Mouse (Mus musculus) embryonic fibroblast, embryonic 13.5 days (primary cell): ENCODE data around the gene Cdca5. TPM values are rescaled to one million over a fixed set of nuclear protein-coding genes. Genes with fewer than 3 reads are reported as not detected.
A peak's percentile ranks its signal among the peaks of the same experiment; 100 is the strongest.

Source experiments
- H3K27ac ChIP-seq: 2 replicates; pipeline ENCODE4 v1.5.1; 2012; ENCODE audit warnings: low read length, control low read depth, inconsistent platforms; ENCODE audit not compliant: insufficient read depth
- H3K4me1 ChIP-seq: 2 replicates; pipeline ENCODE4 v1.6.1; 2011; ENCODE audit warnings: low read length; ENCODE audit not compliant: control insufficient read depth, insufficient read depth
- H3K4me3 ChIP-seq: 2 replicates; pipeline ENCODE4 v1.5.1; 2011; ENCODE audit warnings: mild to moderate bottlenecking, control low read depth, low read length; ENCODE audit not compliant: insufficient read depth
- CTCF ChIP-seq: IDR thresholded peaks from 2 replicates; pipeline ENCODE4 v1.5.1; 2011; ENCODE audit warnings: mild to moderate bottlenecking, control low read depth, low read length, moderate library complexity, borderline replicate concordance; ENCODE audit not compliant: insufficient read depth
- POLR2A ChIP-seq: IDR thresholded peaks from 2 replicates; pipeline ENCODE4 v1.6.1; 2011; ENCODE audit warnings: low read depth, mild to moderate bottlenecking, control low read depth, low read length, moderate library complexity
- polyA plus RNA-seq: library from polyadenylated mRNA; stranded (reverse); fragments of >200 nt; gene quantifications from 2 replicates; pipeline ENCODE4 v1.2.4, GENCODE M21; 2011; ENCODE audit warnings: low read depth; ENCODE audit not compliant: missing spikeins, insufficient read length

Gene Cdca5
- polyA plus RNA-seq, 1 experiment: 12.9 TPM

DNA sequence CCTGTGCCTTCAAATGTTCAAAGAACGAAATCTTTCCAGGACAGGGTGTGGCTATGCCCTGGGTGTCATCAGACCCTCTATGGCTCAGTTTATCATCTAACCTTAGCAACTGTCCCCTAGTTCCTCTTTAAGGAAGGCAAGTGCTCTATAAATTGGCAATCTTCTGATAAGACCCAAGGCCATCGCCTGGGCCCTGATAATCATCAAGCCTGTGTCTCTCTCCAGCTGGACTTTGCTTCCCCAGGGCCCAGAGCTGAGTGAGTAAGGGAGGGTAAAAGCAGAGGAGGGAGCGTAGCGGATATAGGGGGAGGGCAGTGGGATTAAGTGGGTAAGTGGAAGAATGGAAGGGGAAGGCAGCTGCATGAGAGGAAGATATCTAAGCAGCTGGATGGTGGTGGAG, 19.7 kb downstream of the Cdca5 start:
- H3K27ac ChIP-seq: no peak overlapping the region

DNA sequence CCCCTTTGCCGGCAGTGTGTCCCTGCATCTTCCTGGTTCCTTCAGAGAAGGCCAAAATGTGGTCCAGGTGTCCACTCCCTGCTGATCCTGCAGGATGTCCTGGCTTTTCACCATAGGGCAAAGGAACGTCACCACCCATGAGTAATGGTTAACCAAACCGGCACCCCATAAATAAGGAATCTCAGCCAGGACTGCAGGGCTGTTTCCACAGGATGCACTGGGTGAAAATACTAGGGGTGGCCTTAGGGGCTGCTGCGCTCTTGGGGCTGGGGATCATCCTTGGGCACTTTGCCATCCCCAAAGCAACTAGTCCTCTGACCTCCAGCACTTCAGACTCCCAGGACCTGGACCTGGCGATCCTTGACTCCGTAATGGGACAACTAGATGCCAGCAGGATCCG, 20.8 kb downstream of the Cdca5 start, which contains the start of gene Naaladl1:
Gene Naaladl1 (plus strand): TSS at position 197 of the 400 bp plus-strand sequence.
- no peak within 1 kb of the TSS for H3K27ac ChIP-seq
- H3K4me1 ChIP-seq: no peaks in the 10 kb centered on the region
- H3K4me3 ChIP-seq: no peak within 1 kb of the TSS
- TF ChIP-seq POLR2A (no peak), CTCF (no peak)

More for the DNA sequence above, 19.7 kb downstream of the Cdca5 start:
- TF ChIP-seq POLR2A: no peak
- TF ChIP-seq CTCF: no peak
- H3K4me1 ChIP-seq: no peaks in the 10 kb centered on the region
- H3K4me3 ChIP-seq: no peak overlapping the region

DNA sequence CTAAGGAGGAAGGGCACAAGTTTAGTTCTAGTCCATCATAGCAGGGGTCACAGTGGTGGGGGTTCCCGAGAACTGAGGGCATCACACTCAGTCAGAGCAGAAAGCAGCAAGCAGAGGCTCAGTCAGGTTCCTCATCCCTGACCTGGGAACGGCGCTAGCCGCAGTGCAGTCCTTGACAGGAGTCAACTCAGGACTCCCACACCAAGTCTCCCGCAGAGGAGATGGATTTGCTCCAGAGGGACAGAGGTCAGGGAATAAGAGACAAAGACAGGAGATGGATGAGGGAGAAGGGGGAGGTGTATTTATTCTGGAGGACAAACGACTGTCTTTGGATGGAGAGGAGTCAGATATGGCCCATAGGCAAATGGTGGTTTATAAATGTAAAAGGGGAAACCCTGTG, 28.3 kb downstream of the Cdca5 start:
- H3K27ac ChIP-seq: no peak overlapping the region
- H3K4me3 ChIP-seq: no peak overlapping the region
- no peaks in the 10 kb centered on the region for H3K4me1 ChIP-seq
- TF ChIP-seq CTCF (no peak), POLR2A (no peak)

DNA sequence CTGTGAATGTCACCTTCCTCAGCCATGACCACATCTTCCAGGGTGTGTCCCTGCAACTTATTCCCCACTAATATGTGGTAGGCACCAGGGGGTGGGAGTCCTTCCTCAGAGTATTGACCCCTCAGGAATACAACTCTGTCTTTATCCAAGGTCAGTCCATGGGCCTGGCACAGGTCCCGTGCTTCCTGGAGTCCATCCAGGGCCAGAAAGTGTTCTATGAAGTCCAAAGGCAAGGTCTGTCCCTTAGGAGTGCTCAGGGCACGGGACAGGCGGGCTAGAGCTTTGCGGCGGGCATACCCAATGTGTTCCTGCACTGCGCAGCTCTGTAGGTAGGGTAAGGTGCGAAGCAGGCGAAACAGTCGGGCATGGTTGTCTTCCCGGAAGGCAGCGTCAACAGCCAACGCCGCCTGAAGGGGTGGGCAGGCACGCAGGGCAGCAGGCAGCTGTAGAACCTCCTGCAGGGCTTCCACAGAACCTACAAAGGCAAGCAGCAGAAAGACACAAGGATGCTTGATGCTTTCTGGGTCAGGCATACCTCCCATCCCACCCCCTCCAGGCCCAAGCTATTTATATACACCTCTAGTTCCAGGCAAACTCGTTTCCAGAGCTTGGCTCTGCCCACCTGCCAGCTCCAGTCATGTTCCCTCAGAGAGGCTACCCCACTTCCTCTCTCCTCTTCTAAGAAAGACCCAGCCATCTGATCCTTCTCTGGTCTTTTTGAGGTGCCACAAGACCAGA, 31.5 kb downstream of the Cdca5 start:
- H3K4me3 ChIP-seq: peak overlapping the region; percentile 88
- H3K27ac ChIP-seq: no peak overlapping the region
- no peaks in the 10 kb centered on the region for H3K4me1 ChIP-seq
- TF ChIP-seq POLR2A: no peak
- TF ChIP-seq CTCF: no peak

DNA sequence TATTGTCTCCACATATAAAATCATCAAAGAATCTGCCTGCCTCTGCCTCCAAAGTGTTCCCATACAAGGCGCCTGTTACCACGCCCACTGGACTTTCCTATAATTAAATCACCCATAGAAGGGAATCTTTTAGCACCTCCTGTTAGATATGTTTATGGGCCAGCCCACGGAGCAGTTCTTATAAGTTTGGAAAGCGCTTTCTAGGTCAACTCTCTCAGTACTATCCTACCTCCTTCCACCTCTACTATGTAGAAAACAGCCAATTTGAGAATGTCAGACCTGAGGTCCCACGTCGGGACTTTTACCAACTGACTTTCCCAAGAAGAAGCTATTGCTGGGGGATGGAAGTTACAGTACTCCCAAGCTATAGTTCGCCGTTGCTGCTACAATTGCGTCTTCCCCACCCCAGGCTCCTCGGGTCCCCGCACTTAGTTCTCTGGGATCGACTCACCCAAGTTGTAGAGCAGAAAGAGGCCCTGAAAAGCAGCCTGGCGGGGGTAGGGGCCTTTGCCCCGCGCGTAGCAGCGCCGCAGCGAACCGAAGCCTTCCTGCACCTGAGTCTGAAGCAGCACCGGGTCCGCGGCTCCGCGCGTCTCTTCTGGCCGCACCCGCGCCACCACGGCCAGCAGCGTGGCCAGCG, 32.7 kb downstream of the Cdca5 start:
- H3K27ac ChIP-seq: peak overlapping the region; percentile 99
- TF ChIP-seq CTCF: no peak
- TF ChIP-seq POLR2A: no peak
- H3K4me3 ChIP-seq: peak overlapping the region; percentile 88
- H3K4me1 ChIP-seq: no peaks in the 10 kb centered on the region

DNA sequence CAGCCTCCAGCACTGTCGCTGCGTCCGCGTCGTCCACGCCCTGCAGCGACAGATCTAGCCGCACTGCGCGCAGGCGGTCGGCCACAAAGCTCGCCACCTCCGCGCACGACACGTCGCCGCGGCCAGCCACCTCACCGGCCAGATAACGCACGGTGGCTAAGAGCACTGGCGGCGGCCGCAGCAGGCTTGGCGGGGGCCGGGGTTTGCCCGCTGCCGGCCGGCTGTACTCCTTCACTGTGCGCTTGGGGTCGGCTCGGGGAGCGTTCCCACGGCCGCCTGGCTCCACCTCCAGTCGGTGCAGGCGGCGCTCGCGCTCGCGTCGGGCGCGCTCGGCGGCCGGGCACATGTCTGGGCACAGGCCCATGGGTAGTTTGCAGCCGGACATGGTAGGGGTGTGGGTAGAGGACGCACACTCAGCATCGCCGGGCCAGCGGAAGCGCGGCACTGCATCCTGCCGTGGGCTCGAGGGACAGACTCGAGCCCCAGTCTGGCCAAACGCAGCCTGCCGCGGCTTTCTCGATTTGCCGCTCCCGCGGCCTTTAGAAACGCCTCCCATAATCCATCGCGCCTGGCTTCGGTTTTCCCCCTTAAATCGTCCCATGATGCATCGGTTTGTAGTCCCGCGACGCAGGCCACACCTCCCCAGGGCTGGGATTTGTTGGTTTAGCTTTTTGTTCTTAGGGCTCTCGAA, 33.3 kb downstream of the Cdca5 start, which contains the start of gene Sac3d1:
Gene Sac3d1 (minus strand): TSS at position 665 of the 691 bp plus-strand sequence.
- peak; percentile 50 for TF ChIP-seq POLR2A
- TF ChIP-seq CTCF: no peak
- peak within 1 kb of the TSS; percentile 88 for H3K4me3 ChIP-seq

DNA sequence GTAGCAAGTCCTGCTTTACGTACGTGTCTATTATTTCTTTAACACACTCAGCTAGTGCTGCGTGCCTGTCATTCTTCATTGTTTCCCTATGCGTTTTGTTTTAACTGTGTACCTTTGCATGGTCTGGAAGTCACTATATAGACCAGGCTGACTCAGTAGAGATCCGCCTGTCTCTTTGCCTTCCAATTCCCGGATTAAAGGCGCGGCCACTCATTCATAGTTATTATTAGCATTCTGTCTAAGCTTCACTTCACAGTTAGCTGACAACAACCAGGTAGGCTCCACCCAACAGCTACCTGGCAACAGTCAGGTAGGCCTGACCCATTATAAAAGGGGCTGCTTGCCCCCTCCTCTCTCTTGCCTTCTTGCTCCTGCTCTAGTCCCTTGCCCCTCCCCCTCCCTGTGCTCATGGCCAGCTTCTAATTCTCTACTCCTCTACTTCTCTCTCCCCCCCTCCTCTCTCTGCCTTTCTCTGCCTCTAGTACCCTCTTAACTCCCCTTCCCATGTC, 33.9 kb downstream of the Cdca5 start:
- peak overlapping the region; percentile 99 for H3K27ac ChIP-seq
- H3K4me3 ChIP-seq: peak overlapping the region; percentile 51
- no peaks in the 10 kb centered on the region for H3K4me1 ChIP-seq
- TF ChIP-seq CTCF: no peak
- peak; percentile 62; the same call in 1 of the 2 replicates for TF ChIP-seq POLR2A

More for the DNA sequence above, 33.3 kb downstream of the Cdca5 start, which contains the start of gene Sac3d1:
- Histone ChIP-seq H3K27ac (peak within 1 kb of the TSS; percentile 99), H3K4me1 (no peaks in the 10 kb centered on the region)

DNA sequence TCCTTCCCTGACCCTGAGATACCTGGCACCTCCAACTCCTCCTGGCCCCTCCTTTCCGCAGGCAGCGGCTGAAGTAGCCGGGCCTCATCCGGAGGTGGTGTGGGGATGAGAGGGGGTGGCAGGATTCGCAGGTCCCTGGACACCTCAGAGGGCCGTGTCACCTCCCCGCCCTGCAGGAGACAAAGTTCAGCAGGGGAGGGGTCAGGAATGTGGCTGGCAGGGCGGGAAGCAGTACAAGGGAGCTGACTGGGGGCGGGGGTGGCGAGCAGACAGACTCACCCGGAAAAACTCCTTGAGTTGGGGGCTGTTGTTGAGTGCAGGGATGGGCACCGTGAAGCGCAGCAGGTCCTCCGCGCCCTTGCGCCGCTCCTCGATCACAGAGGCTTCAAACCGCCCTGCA, 37.0 kb downstream of the Cdca5 start:
- no peak for TF ChIP-seq CTCF
- TF ChIP-seq POLR2A: no peak
- no peaks in the 10 kb centered on the region for H3K4me1 ChIP-seq
- no peak overlapping the region for H3K27ac ChIP-seq
- H3K4me3 ChIP-seq: no peak overlapping the region

DNA sequence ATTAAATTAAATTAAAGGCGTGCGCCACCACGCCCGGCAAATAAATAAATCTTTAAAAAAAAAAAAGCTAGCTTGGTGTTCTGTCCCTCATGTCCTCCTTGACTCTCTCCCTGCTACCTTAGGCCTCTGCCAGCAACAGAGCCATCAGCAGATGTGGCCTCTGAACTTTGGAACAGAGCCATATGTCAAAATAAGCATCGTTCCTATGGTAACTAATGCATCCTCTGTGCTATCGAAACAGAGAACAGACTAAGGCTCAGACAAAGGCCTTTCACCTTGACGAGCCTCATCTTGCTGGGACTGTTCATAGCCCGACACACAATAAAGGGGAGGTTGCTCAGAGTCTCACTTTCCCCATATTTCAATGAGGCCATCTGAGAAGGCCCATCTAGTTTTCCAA, 38.5 kb downstream of the Cdca5 start:
- no peak overlapping the region for H3K27ac ChIP-seq

DNA sequence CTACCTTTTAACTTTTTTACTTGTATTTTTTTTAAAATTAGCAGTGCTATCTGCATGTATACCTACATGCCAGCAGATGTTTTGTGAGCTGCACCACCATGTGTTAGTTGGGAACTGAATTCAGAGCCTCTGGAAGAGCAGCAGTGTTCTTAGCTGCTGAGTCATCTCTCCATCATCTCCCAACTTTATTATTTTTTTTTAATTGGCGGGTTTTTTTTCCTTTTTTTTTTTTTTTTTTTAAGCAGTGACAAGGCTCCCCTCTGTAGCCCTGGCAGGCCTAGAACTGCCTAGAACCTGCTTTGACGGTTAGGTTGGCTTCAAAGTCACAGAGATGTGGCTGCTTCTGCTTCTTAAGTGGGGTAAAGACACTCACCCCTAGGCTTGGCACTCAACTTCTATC, 40.1 kb downstream of the Cdca5 start:
- no peak overlapping the region for H3K4me3 ChIP-seq
- H3K4me1 ChIP-seq: no peaks in the 10 kb centered on the region
- H3K27ac ChIP-seq: peak overlapping the region; percentile 59; the same call in 1 of the 2 replicates
- TF ChIP-seq POLR2A: no peak
- TF ChIP-seq CTCF: no peak

More for the DNA sequence above, 38.5 kb downstream of the Cdca5 start:
- H3K4me1 ChIP-seq: no peaks in the 10 kb centered on the region
- TF ChIP-seq CTCF (no peak), POLR2A (no peak)
- H3K4me3 ChIP-seq: no peak overlapping the region
